21 mouse cellular contexts compared by ENCODE assay signal in the genomic region with DNA sequence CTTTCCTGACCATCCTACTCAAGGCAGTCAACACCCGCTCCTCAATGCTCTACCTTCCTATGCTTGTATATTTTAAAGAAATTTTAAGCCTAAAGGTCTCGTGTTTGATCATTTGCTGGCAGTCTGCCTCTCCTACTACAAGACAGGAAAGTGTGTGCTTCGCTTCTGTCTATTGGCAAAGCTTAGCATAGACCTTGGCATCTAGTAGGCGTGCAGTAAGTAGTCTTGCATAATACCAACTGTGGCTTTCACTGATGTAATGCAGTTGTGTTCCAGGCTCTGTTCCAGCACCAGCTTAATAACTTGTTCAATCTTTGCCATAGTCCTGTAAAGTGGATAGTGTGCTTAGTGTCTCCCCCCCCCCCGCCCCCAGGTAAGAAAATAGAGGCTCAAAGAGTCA.
DNase-seq lines count a peak whose midpoint lies in the region; ATAC-seq and TF ChIP-seq lines count a peak whose summit lies in the region.
"Had no signal": no experiment of that assay in that cellular context is flagged by ENCODE, and none has a peak within 500 bp of the region (broad histone marks: within the 10 kb centered on the region; RNA-seq: fewer than 3 reads in every experiment).

No protein-coding gene starts in this region.

- no peak for TF ChIP-seq CTCF in lung, postnatal 0 days (IDR thresholded peaks at IDR 0.05)

- no peak overlapping the region for H3K4me2 ChIP-seq in forebrain, embryonic 14.5 days (ENCODE audit: low read length)
- no peak overlapping the region for H3K4me2 ChIP-seq in forebrain, embryonic 12.5 days
- no peak overlapping the region for H3K4me2 ChIP-seq in lung, postnatal 0 days (replicated peaks; ENCODE audit: low read depth, low read length)
- H3K4me2 ChIP-seq: forebrain, embryonic 15.5 days; heart, embryonic 12.5 days; hindbrain, embryonic 15.5 days; intestine, embryonic 15.5 days; kidney, embryonic 15.5 days had no signal

- peak; percentile 52; the same call in 1 of the 2 replicates for ATAC-seq in forebrain, embryonic 14.5 days
- no peak for ATAC-seq in forebrain, embryonic 12.5 days (ENCODE audit: low FRiP score)
- ATAC-seq in lung, postnatal 0 days: no peak
- ATAC-seq: forebrain, embryonic 15.5 days; intestine, embryonic 15.5 days; midbrain, embryonic 16.5 days; Patski had no signal

- no peaks in the 10 kb centered on the region for H3K9me3 ChIP-seq in forebrain, embryonic 14.5 days (replicated peaks; ENCODE audit: control insufficient read depth, low read length)
- no peaks in the 10 kb centered on the region for H3K9me3 ChIP-seq in forebrain, embryonic 12.5 days
- no peaks in the 10 kb centered on the region for H3K9me3 ChIP-seq in lung, postnatal 0 days (ENCODE audit: low read length)
- H3K9me3 ChIP-seq: forebrain, embryonic 15.5 days; heart, embryonic 12.5 days; hindbrain, embryonic 15.5 days; intestine, embryonic 15.5 days; kidney, embryonic 15.5 days had no signal

- no peak overlapping the region for H3K4me3 ChIP-seq in forebrain, embryonic 14.5 days (ENCODE audit: low read depth, low read length)
- no peak overlapping the region for H3K4me3 ChIP-seq in forebrain, embryonic 12.5 days (replicated peaks)
- no peak overlapping the region for H3K4me3 ChIP-seq in lung, postnatal 0 days (ENCODE audit: low read depth, low read length)
- H3K4me3 ChIP-seq: forebrain, embryonic 15.5 days; heart, embryonic 12.5 days; hindbrain, embryonic 15.5 days; intestine, embryonic 15.5 days; kidney, embryonic 15.5 days had no signal

- 62% methylated on average over 5 of the region's 5 CpGs for WGBS in forebrain, embryonic 14.5 days
- 87% methylated on average over 5 of the region's 5 CpGs for WGBS in forebrain, embryonic 12.5 days
- 61% methylated on average over 5 of the region's 5 CpGs for WGBS in lung, postnatal 0 days

- H3K36me3 ChIP-seq in forebrain, embryonic 14.5 days (ENCODE audit: control insufficient read depth, insufficient read depth, low read length): no peaks in the 10 kb centered on the region
- no peaks in the 10 kb centered on the region for H3K36me3 ChIP-seq in forebrain, embryonic 12.5 days (replicated peaks)
- H3K36me3 ChIP-seq in lung, postnatal 0 days (ENCODE audit: insufficient read depth, low read length): no peaks in the 10 kb centered on the region
- H3K36me3 ChIP-seq: forebrain, embryonic 15.5 days; heart, embryonic 12.5 days; hindbrain, embryonic 15.5 days; intestine, embryonic 15.5 days; kidney, embryonic 15.5 days had no signal

- H3K9ac ChIP-seq in forebrain, embryonic 14.5 days (ENCODE audit: low read length): no peak overlapping the region
- no peak overlapping the region for H3K9ac ChIP-seq in forebrain, embryonic 12.5 days
- H3K9ac ChIP-seq in lung, postnatal 0 days (replicated peaks; ENCODE audit: low read depth): no peak overlapping the region
- H3K9ac ChIP-seq: forebrain, embryonic 15.5 days; heart, embryonic 12.5 days; hindbrain, embryonic 15.5 days; intestine, embryonic 15.5 days; kidney, embryonic 15.5 days had no signal

- H3K27ac ChIP-seq in forebrain, embryonic 14.5 days (ENCODE audit: low read depth, low read length): no peak overlapping the region
- no peak overlapping the region for H3K27ac ChIP-seq in forebrain, embryonic 12.5 days
- no peak overlapping the region for H3K27ac ChIP-seq in lung, postnatal 0 days (ENCODE audit: low read length)
- H3K27ac ChIP-seq: forebrain, embryonic 15.5 days; hindbrain, embryonic 15.5 days; intestine, embryonic 15.5 days; kidney, embryonic 15.5 days had no signal

- H3K4me1 ChIP-seq in forebrain, embryonic 14.5 days (ENCODE audit: control insufficient read depth, insufficient read depth, low read length): peaks cover 9% of the 10 kb centered on the region
- H3K4me1 ChIP-seq in forebrain, embryonic 12.5 days: peaks cover 10% of the 10 kb centered on the region
- H3K4me1 ChIP-seq in lung, postnatal 0 days (ENCODE audit: insufficient read depth, low read depth, low read length): no peaks in the 10 kb centered on the region
- H3K4me1 ChIP-seq: heart, embryonic 12.5 days; hindbrain, embryonic 15.5 days; intestine, embryonic 15.5 days; kidney, embryonic 15.5 days had no signal

- TF ChIP-seq EP300 in lung, postnatal 0 days (IDR thresholded peaks at IDR 0.05): no peak

- H3K27me3 ChIP-seq in forebrain, embryonic 14.5 days (replicated peaks; ENCODE audit: control insufficient read depth, insufficient read depth, low read length): no peaks in the 10 kb centered on the region
- no peaks in the 10 kb centered on the region for H3K27me3 ChIP-seq in forebrain, embryonic 12.5 days
- no peaks in the 10 kb centered on the region for H3K27me3 ChIP-seq in lung, postnatal 0 days (replicated peaks; ENCODE audit: insufficient read depth, low read length)
- H3K27me3 ChIP-seq: forebrain, embryonic 15.5 days; heart, embryonic 12.5 days; hindbrain, embryonic 15.5 days; intestine, embryonic 15.5 days; kidney, embryonic 15.5 days had no signal

- DNase-seq in forebrain, embryonic 14.5 days (ENCODE audit: low spot score): peak; percentile 65
- DNase-seq in lung, postnatal 0 days (ENCODE audit: low spot score): peak; percentile 16
- DNase-seq in lung, postnatal 25 days (ENCODE audit: low spot score): no peak
- DNase-seq in adrenal gland, postnatal 36 days: peak; percentile 8 to 15
- peak; percentile 49 for DNase-seq in telencephalon, adult 2 months (ENCODE audit: low read depth, low spot score)
- DNase-seq in thymus, postnatal 14 days: no peak
- no peak for DNase-seq in ovary, postnatal 14 days (ENCODE audit: low spot score)
- DNase-seq: cerebellum, adult 11-12 months; cerebellum, postnatal 36 days; heart, postnatal 14 days; lung, adult 18-20 months; lung, postnatal 4 days; thymus, postnatal 25 days had no signal

Comparison
In these comparisons a context has a peak if more than half of its experiments do, and no peak if none do; other contexts are left out.
1. DNase-seq: peak in forebrain, embryonic 14.5 days (single experiment), lung, postnatal 0 days (single experiment), adrenal gland, postnatal 36 days (2 of 2) and telencephalon, adult 2 months (single experiment); none in lung, postnatal 25 days (single experiment), thymus, postnatal 14 days (single experiment) and ovary, postnatal 14 days (single experiment).